Mouse (Mus musculus) forebrain, embryonic 11.5 days (tissue): ENCODE measurements around the gene Zfp9. TPM values are rescaled to one million over a fixed set of nuclear protein-coding genes. Genes with fewer than 3 reads are reported as not detected.
A peak's percentile ranks its signal among the peaks of the same experiment; 100 is the strongest.

Experiments
- ATAC-seq: fragments of 200-750 bp; cut with Nextera tagmentation; replicated peaks from 2 replicates; pipeline ENCODE4 v1.8.0; 2017; ENCODE audit warnings: moderate TSS enrichment; ENCODE audit not compliant: low FRiP score
- DNase-seq: peaks from one replicate; pipeline ENCODE4 v3.0.0-alpha.2; 2017; ENCODE audit warnings: low spot score
- H3K27ac ChIP-seq: fragments of 300-500 bp; sonication (generic); 2 replicates; pipeline ENCODE4 v1.5.1; 2014; ENCODE audit warnings: low read depth, low read length
- H3K27me3 ChIP-seq: fragments of 300-500 bp; sonication (generic); 2 replicates; pipeline ENCODE4 v1.6.1; 2014; ENCODE audit warnings: mild to moderate bottlenecking, low read length, mixed read lengths; ENCODE audit not compliant: control insufficient read depth, insufficient read depth
- H3K36me3 ChIP-seq: fragments of 300-500 bp; sonication (generic); 2 replicates; pipeline ENCODE4 v1.6.1; 2014; ENCODE audit warnings: mild to moderate bottlenecking, low read length, moderate library complexity, mixed read lengths; ENCODE audit not compliant: control insufficient read depth, insufficient read depth
- H3K4me1 ChIP-seq: fragments of 300-500 bp; sonication (generic); replicated peaks from 2 replicates; pipeline ENCODE4 v1.6.1; 2014; ENCODE audit warnings: low read length, mixed read lengths; ENCODE audit not compliant: control insufficient read depth, insufficient read depth
- H3K4me2 ChIP-seq: fragments of 300-500 bp; sonication (generic); 2 replicates; pipeline ENCODE4 v1.6.1; 2014; ENCODE audit warnings: low read depth, mild to moderate bottlenecking, low read length, moderate library complexity, mixed read lengths; ENCODE audit not compliant: severe bottlenecking
- H3K4me3 ChIP-seq: fragments of 300-500 bp; sonication (generic); 2 replicates; pipeline ENCODE4 v1.5.1; 2014; ENCODE audit warnings: low read depth, low read length
- H3K9ac ChIP-seq: fragments of 300-500 bp; sonication (generic); 2 replicates; pipeline ENCODE4 v1.6.1; 2014; ENCODE audit warnings: low read length
- H3K9me3 ChIP-seq: fragments of 300-500 bp; sonication (generic); 2 replicates; pipeline ENCODE4 v1.6.1; 2016; ENCODE audit warnings: low read length, mixed read lengths; ENCODE audit not compliant: control insufficient read depth
- WGBS: fragments of 180-500 bp; shearing (Covaris S2); extraction: QIAGEN DNeasy Blood & Tissue Kit; methylation state at CpG from one replicate; pipeline ENCODE4 v1.1.7; 2014; 5-methylcytosine and 5-hydroxymethylcytosine counted together
- microRNA-seq: library from miRNA; unstranded; fragments of <30 nt; microRNA quantifications from one replicate; pipeline ENCODE4, GENCODE M21; 2016; ENCODE audit not compliant: insufficient number of aligned reads
- polyA plus RNA-seq: library from polyadenylated mRNA; unstranded; fragments of >200 nt; fragmentation: Nextera tagmentation; extraction: Ambion mirVana; gene quantifications from 2 replicates; pipeline ENCODE4 v1.2.1, GENCODE M21; 2014

Zfp9 gene
- polyA plus RNA-seq, 1 experiment from 2014 or later, result 7.1 TPM

DNA sequence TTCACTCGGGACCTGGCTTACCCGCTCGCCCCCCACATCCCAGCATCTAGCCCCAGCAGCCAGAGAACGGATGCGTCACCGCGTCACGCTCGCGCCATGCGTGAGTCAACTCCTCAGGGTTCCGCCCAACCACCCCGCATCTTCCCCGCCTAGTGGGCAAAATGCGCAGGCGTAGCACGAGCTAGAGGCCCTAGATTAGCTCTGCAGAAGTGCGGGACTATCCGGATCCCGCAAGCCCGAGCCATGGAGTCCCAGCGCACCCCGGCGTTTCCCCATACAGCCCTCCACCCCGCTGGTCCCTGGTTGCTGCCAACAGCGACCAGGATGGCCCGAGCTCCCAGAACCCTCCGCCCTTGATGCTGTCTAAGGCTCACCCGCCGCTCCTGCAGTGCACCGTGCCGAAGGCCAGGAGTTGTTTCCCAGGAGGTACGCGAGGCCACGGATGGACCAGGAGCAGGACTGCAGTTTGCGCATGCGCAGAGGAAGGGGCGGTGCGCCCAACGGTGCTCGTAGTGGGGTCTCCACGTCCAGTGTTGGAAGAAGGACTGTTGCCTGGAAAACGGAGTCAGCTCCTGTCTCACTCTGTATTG is 24.0 kb downstream of the Zfp9 start, which contains the start of gene Zfp248:
Gene Zfp248, minus strand, starts transcription at position 487 of the 590 bp plus-strand sequence.
- Histone ChIP-seq H3K27me3 (no peaks in the 10 kb centered on the region), H3K4me1 (no peaks in the 10 kb centered on the region; the same call in 1 of the 2 replicates), H3K4me3 (peak within 1 kb of the TSS; percentile 72), H3K27ac (peak within 1 kb of the TSS; percentile 89), H3K9me3 (no peaks in the 10 kb centered on the region), H3K9ac (peak within 1 kb of the TSS; percentile 90), H3K4me2 (peak within 1 kb of the TSS; percentile 79), H3K36me3 (no peaks in the 10 kb centered on the region; the same call in 1 of the 2 replicates)
- ATAC-seq (peak; percentile 95), DNase-seq (peak; percentile 94)
- under 1% methylated on average over 43 of the region's 43 CpGs for WGBS

- DNase-seq, result no peak
Observed at GRCm38 (mm10) chr6:118454452-118454851, 24.7 kb downstream of the Zfp9 start.

GRCm38 (mm10) chr6:118431502-118431901 is 47.6 kb downstream of the Zfp9 start:
- WGBS, result 79% methylated on average over 4 of the region's 4 CpGs
- DNase-seq, result no peak
- ATAC-seq, result no peak
- peaks cover 16% of the 10 kb centered on the region for H3K36me3 ChIP-seq
- no peak overlapping the region for H3K4me3 ChIP-seq
- no peak overlapping the region for H3K27ac ChIP-seq
- no peaks in the 10 kb centered on the region for H3K4me1 ChIP-seq
- H3K27me3 ChIP-seq, result no peaks in the 10 kb centered on the region
- no peak overlapping the region for H3K4me2 ChIP-seq
- peaks cover 4% of the 10 kb centered on the region; the same call in 1 of the 2 replicates for H3K9me3 ChIP-seq
- H3K9ac ChIP-seq, result no peak overlapping the region

More at GRCm38 (mm10) chr6:118454452-118454851, 24.7 kb downstream of the Zfp9 start:
- H3K4me1 ChIP-seq, result no peaks in the 10 kb centered on the region; the same call in 1 of the 2 replicates
- no peak for ATAC-seq
- H3K4me3 ChIP-seq, result peak overlapping the region; percentile 72
- no peaks in the 10 kb centered on the region; the same call in 1 of the 2 replicates for H3K36me3 ChIP-seq
- H3K4me2 ChIP-seq, result peak overlapping the region; percentile 79
- 39% methylated on average over 8 of the region's 8 CpGs for WGBS
- no peak overlapping the region for H3K27ac ChIP-seq
- peak overlapping the region; percentile 90 for H3K9ac ChIP-seq
- H3K27me3 ChIP-seq, result no peaks in the 10 kb centered on the region
- no peaks in the 10 kb centered on the region for H3K9me3 ChIP-seq

GRCm38 (mm10) chr6:118426666-118427065 is 52.5 kb downstream of the Zfp9 start:
- DNase-seq (no peak), ATAC-seq (no peak)
- H3K36me3 ChIP-seq, result peaks cover 16% of the 10 kb centered on the region
- no peaks in the 10 kb centered on the region for H3K27me3 ChIP-seq
- 98% methylated on average over 1 of the region's 1 CpGs for WGBS
- H3K27ac ChIP-seq, result no peak overlapping the region
- no peaks in the 10 kb centered on the region for H3K4me1 ChIP-seq
- peaks cover 4% of the 10 kb centered on the region; the same call in 1 of the 2 replicates for H3K9me3 ChIP-seq
- H3K9ac ChIP-seq, result no peak overlapping the region
- H3K4me2 ChIP-seq, result no peak overlapping the region
- H3K4me3 ChIP-seq, result no peak overlapping the region

DNA sequence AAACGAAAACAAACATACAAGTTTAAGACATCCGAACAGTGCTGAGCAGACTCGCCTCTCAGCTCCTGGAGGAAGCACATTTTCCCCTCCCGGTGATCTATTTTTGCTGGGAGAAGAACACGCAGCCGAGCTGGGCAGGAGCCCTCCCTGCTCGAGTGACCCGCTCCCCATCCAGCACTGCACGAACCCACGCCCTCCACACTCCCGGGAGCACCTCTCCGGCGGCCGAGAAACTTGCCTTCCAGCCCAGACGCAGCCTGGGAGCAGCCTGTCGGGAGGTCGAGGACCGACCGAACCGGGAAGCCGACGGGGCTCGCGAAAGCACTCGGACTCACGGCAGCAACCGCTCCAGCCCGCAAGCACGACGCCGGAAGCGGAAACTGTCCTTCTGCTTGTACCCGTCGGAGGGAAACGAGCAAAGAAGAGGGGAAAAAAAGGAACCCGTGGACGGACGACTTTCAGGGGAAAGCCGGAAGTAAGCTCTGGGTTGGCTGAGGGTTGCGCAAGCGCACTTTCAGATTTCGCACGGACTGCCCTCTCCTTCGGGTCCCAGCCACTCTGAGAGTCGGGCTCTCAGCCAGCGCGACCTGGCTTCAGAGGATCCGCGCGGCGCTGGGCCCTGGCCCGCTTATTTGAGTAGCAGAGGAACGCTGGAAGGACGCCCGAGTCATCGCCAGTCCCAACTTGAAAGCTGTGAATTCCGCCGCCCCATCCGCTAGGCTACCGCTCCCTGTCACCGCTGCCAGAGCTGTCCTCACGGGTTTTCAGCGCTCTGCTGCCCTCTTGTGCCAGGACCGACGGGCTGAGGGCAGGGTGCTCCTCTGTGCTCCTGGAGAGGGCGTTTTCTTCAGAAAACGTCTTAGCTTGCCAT is 59.8 kb downstream of the Zfp9 start, which contains the start of gene Bms1:
Gene Bms1, minus strand, starts transcription at position 425 of the 871 bp plus-strand sequence.
- Histone ChIP-seq H3K27me3 (no peaks in the 10 kb centered on the region), H3K36me3 (peaks cover 3% of the 10 kb centered on the region; the same call in 1 of the 2 replicates), H3K27ac (no peak within 1 kb of the TSS), H3K9me3 (no peaks in the 10 kb centered on the region), H3K4me3 (peak within 1 kb of the TSS; percentile 89), H3K4me1 (peaks cover 3% of the 10 kb centered on the region; the same call in 1 of the 2 replicates), H3K9ac (peak within 1 kb of the TSS; percentile 85), H3K4me2 (peak within 1 kb of the TSS; percentile 61)
- ATAC-seq, result peak; percentile 97
- peak; percentile 93 for DNase-seq
- under 1% methylated on average over 67 of the region's 67 CpGs for WGBS

Small RNA genes within 50 kb of the gene (microRNA-seq; reads per million reads assigned to microRNA genes)
- gene Gm25953, result not detected

Other genes starting within 250 kb of the Zfp9 start
- gene Bms1, start 59.8 kb downstream of the Zfp9 start, polyA plus RNA-seq, result 44.3 and 49.2 TPM in 2 replicates
- 8.9 and 9.6 TPM in 2 replicates for gene Zfp248, start 23.8 kb downstream of the Zfp9 start, polyA plus RNA-seq
- gene Ankrd26, start 82.9 kb upstream of the Zfp9 start, polyA plus RNA-seq, result 25.8 and 26.1 TPM in 2 replicates